Mouse (Mus musculus) thymus, adult 2 months (tissue): ENCODE results near the gene Tmem45b. TPM values are rescaled to one million over a fixed set of nuclear protein-coding genes. Genes with fewer than 3 reads are reported as not detected.

ENCODE experiments used
- DNase-seq: peaks from one replicate; pipeline ENCODE4 v3.0.0; 2021
- H3K27ac ChIP-seq: fragments of 200-500 bp; 2 replicates; pipeline ENCODE4 v1.5.1; 2012; ENCODE audit warnings: low read length, control low read depth; ENCODE audit not compliant: control insufficient read depth, insufficient read depth
- H3K27me3 ChIP-seq: fragments of 200-500 bp; 2 replicates; pipeline ENCODE4 v1.6.1; 2012; ENCODE audit warnings: mild to moderate bottlenecking, low read length, moderate library complexity, mixed read lengths; ENCODE audit not compliant: control insufficient read depth, insufficient read depth
- H3K36me3 ChIP-seq: fragments of 200-500 bp; 2 replicates; pipeline ENCODE4 v1.6.1; 2012; ENCODE audit warnings: mild to moderate bottlenecking, low read length, moderate library complexity; ENCODE audit not compliant: control insufficient read depth, insufficient read depth
- H3K4me1 ChIP-seq: fragments of 200-500 bp; replicated peaks from 2 replicates; pipeline ENCODE4 v1.6.1; 2012; ENCODE audit warnings: low read length; ENCODE audit not compliant: control insufficient read depth, insufficient read depth
- H3K4me3 ChIP-seq: fragments of 200-500 bp; 2 replicates; pipeline ENCODE4 v1.5.1; 2012; ENCODE audit warnings: mild to moderate bottlenecking, low read length, control low read depth, moderate library complexity; ENCODE audit not compliant: control insufficient read depth, insufficient read depth
- CTCF ChIP-seq: fragments of 200-500 bp; IDR thresholded peaks from 2 replicates; pipeline ENCODE4 v1.5.1; 2012; ENCODE audit warnings: mild to moderate bottlenecking, control low read depth, low read length, moderate library complexity, borderline replicate concordance; ENCODE audit not compliant: control insufficient read depth, poor library complexity, insufficient read depth; ENCODE audit errors: extremely low read depth
- POLR2A ChIP-seq: fragments of 200-500 bp; IDR thresholded peaks from 2 replicates; pipeline ENCODE4 v1.6.1; 2012; ENCODE audit warnings: mild to moderate bottlenecking, low read length, control low read depth, moderate library complexity; ENCODE audit not compliant: control insufficient read depth, poor library complexity, insufficient read depth; ENCODE audit errors: extremely low read depth
- WGBS: fragments of 180-500 bp; shearing (Covaris S2); methylation state at CpG from one replicate; pipeline ENCODE4 v1.1.7; 2018; 5-methylcytosine and 5-hydroxymethylcytosine counted together
- polyA plus RNA-seq: library from polyadenylated mRNA; depleted of rRNA; stranded (reverse); fragments of >200 nt; gene quantifications from 2 replicates; pipeline ENCODE4 v1.2.3, GENCODE M21; 2012

Gene Tmem45b
- polyA plus RNA-seq, 1 experiment = 24.0 TPM

DNA sequence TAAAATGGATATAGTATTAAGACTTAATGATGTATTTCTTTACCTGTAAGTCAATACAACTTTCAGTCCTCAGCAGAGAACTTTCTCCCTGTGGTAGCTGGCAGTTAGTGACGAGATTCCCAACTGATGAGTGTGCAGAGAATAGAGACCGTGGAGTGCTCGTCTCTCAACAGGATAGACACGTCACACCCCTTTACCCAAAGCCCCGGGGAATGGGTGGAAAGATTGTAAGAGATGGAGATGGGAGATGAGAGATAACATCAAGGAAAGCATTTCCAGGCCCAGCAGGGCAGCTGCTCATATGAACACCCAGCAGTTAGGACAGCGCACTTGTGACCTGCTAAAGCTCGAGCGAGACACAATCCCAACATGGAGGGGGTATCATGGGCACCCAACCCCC lies 20.0 kb downstream of the Tmem45b start:
- no peak overlapping the region for H3K27ac ChIP-seq
- no peaks in the 10 kb centered on the region for H3K4me1 ChIP-seq
- 91% methylated on average over 8 of the region's 8 CpGs for WGBS
- DNase-seq = no peak
- TF ChIP-seq POLR2A (no peak), CTCF (no peak)
- no peaks in the 10 kb centered on the region; the same call in 1 of the 2 replicates for H3K27me3 ChIP-seq
- H3K36me3 ChIP-seq = no peaks in the 10 kb centered on the region
- no peak overlapping the region for H3K4me3 ChIP-seq

- no peaks in the 10 kb centered on the region; the same call in 1 of the 2 replicates for H3K27me3 ChIP-seq
- H3K36me3 ChIP-seq = no peaks in the 10 kb centered on the region
- no peak overlapping the region for H3K4me3 ChIP-seq
- whole genome bisulfite sequencing = 87% methylated on average over 3 of the region's 3 CpGs
- DNase-seq = no peak
- H3K4me1 ChIP-seq = no peaks in the 10 kb centered on the region
- TF ChIP-seq CTCF (no peak), POLR2A (no peak)
- no peak overlapping the region for H3K27ac ChIP-seq
These were observed 22.8 kb downstream of the Tmem45b start for GRCm38 (mm10) chr9:31441487-31441886.

DNA sequence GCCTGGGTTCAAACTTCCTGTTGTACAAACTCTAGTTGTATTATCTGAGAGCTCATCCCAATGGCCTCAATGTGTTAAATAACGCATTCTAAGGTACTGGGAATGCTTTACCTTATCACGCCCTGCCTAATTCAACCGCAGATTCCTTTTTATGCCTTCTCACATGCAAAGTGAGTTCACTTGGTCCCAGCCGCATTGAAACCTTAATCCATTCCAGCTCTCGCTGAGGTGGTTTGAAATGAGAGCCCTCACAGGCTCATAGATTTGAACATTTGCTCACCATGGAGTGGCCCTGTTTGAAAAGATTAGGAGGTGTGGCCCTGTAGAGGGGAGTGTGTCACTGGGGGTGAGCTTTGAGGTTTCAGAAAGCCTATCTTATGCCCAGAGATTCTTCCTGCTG lies 23.9 kb downstream of the Tmem45b start:
- no peaks in the 10 kb centered on the region for H3K36me3 ChIP-seq
- H3K27ac ChIP-seq = no peak overlapping the region
- no peaks in the 10 kb centered on the region; the same call in 1 of the 2 replicates for H3K27me3 ChIP-seq
- TF ChIP-seq POLR2A (no peak), CTCF (no peak)
- no peak overlapping the region for H3K4me3 ChIP-seq
- no peak for DNase-seq
- 96% methylated on average over 5 of the region's 5 CpGs for WGBS
- no peaks in the 10 kb centered on the region for H3K4me1 ChIP-seq

DNA sequence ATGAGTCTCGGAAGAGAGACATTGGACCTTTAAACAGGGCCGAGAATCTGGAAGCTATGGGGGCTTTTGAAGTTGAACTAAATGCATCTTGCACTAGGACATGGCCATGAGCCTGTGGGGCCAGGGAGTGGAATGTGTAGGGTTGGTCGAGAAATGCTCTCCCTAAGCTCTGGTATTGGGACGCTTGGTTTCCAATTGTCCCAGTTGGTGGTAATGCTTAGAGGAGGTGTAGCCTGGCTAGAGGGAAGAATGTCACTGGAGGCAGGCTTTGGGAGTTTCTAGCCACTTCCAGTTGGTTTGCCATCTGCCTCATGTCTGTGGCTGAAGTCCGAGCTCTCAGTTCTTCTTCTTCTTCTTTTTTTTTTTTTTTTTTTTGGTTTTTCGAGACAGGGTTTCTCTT lies 24.9 kb downstream of the Tmem45b start:
- WGBS = 83% methylated on average over 6 of the region's 6 CpGs
- no peaks in the 10 kb centered on the region for H3K4me1 ChIP-seq
- TF ChIP-seq POLR2A (no peak), CTCF (no peak)
- DNase-seq = no peak
- H3K4me3 ChIP-seq = no peak overlapping the region
- no peaks in the 10 kb centered on the region for H3K36me3 ChIP-seq
- no peak overlapping the region for H3K27ac ChIP-seq
- H3K27me3 ChIP-seq = no peaks in the 10 kb centered on the region; the same call in 1 of the 2 replicates

- no peaks in the 10 kb centered on the region for H3K27me3 ChIP-seq
- H3K36me3 ChIP-seq = no peaks in the 10 kb centered on the region
- no peak for TF ChIP-seq POLR2A
- TF ChIP-seq CTCF = no peak
- 91% methylated on average over 5 of the region's 5 CpGs for WGBS
- no peak for DNase-seq
- no peak overlapping the region for H3K27ac ChIP-seq
- no peak overlapping the region for H3K4me3 ChIP-seq
- no peaks in the 10 kb centered on the region for H3K4me1 ChIP-seq
These were observed 25.4 kb downstream of the Tmem45b start for GRCm38 (mm10) chr9:31438834-31439233.

GRCm38 (mm10) chr9:31437861-31438260 lies 26.4 kb downstream of the Tmem45b start:
- Histone ChIP-seq H3K27ac (no peak overlapping the region), H3K27me3 (no peaks in the 10 kb centered on the region), H3K36me3 (no peaks in the 10 kb centered on the region), H3K4me1 (no peaks in the 10 kb centered on the region), H3K4me3 (no peak overlapping the region)
- no peak for TF ChIP-seq CTCF
- no peak for TF ChIP-seq POLR2A
- no peak for DNase-seq
- WGBS = 84% methylated on average over 7 of the region's 7 CpGs

GRCm38 (mm10) chr9:31435415-31435814 lies 28.8 kb downstream of the Tmem45b start:
- Histone ChIP-seq H3K4me3 (no peak overlapping the region), H3K4me1 (no peaks in the 10 kb centered on the region), H3K36me3 (no peaks in the 10 kb centered on the region), H3K27me3 (no peaks in the 10 kb centered on the region), H3K27ac (no peak overlapping the region)
- no peak for TF ChIP-seq CTCF
- TF ChIP-seq POLR2A = no peak
- 92% methylated on average over 8 of the region's 8 CpGs for WGBS
- no peak for DNase-seq
